Mouse (Mus musculus) liver, embryonic 14.5 days (tissue): ENCODE results near the gene Myo1b.

Source experiments
- CTCF ChIP-seq: IDR thresholded peaks from 2 replicates; pipeline ENCODE4 v1.5.1; 2016; ENCODE audit warnings: antibody characterized with exemption, low read depth, control low read depth
- EP300 ChIP-seq: IDR thresholded peaks from 2 replicates; pipeline ENCODE4 v1.6.1; 2016; ENCODE audit warnings: antibody characterized with exemption, low read depth

GRCm38 (mm10) chr1:51875462-51876225 is 40.2 kb downstream of the Myo1b start:
- TF ChIP-seq CTCF (no peak), EP300 (no peak)
